In genomic region chr9:63737426-63737931, GRCm38 (mm10) we compare ENCODE assay signal across 9 mouse cellular contexts. TPM values are rescaled to one million over a fixed set of nuclear protein-coding genes. Genes with fewer than 3 reads are reported as not detected.
DNase-seq lines count a peak whose midpoint lies in the region; ATAC-seq and TF ChIP-seq lines count a peak whose summit lies in the region.
"Had no signal": no experiment of that assay in that cellular context is flagged by ENCODE, and none has a peak within 500 bp of the region (broad histone marks: within the 10 kb centered on the region; RNA-seq: fewer than 3 reads in every experiment).

No protein-coding gene starts in this region.

- H3K4me3 ChIP-seq in kidney, postnatal 0 days (replicated peaks; ENCODE audit: low read depth, low read length): no peak overlapping the region
- no peak overlapping the region for H3K4me3 ChIP-seq in kidney, embryonic 15.5 days (replicated peaks)
- H3K4me3 ChIP-seq in cerebellum, adult 2 months (replicated peaks; ENCODE audit: insufficient read depth, low read depth, low read length): no peak overlapping the region
- H3K4me3 ChIP-seq: lung, embryonic 15.5 days had no signal

- H3K9ac ChIP-seq in kidney, postnatal 0 days (ENCODE audit: low read depth, low read length): no peak overlapping the region
- no peak overlapping the region for H3K9ac ChIP-seq in kidney, embryonic 15.5 days
- H3K9ac ChIP-seq: lung, embryonic 15.5 days had no signal

- H3K27me3 ChIP-seq in kidney, postnatal 0 days (ENCODE audit: insufficient read depth, low read length): no peaks in the 10 kb centered on the region
- no peaks in the 10 kb centered on the region for H3K27me3 ChIP-seq in kidney, embryonic 15.5 days
- no peaks in the 10 kb centered on the region for H3K27me3 ChIP-seq in cerebellum, adult 2 months (ENCODE audit: control insufficient read depth, insufficient read depth, low read length)
- H3K27me3 ChIP-seq: lung, embryonic 15.5 days had no signal

- peaks cover 50% of the 10 kb centered on the region for H3K4me1 ChIP-seq in kidney, postnatal 0 days (replicated peaks; ENCODE audit: insufficient read depth, low read length)
- peaks cover 97% of the 10 kb centered on the region for H3K4me1 ChIP-seq in kidney, embryonic 15.5 days
- H3K4me1 ChIP-seq in cerebellum, adult 2 months (ENCODE audit: control insufficient read depth, insufficient read depth, low read length): no peaks in the 10 kb centered on the region

- TF ChIP-seq CTCF in kidney, postnatal 0 days (IDR thresholded peaks at IDR 0.05; ENCODE audit: low read depth): no peak
- TF ChIP-seq CTCF in cerebellum, adult 2 months (IDR thresholded peaks at IDR 0.05; ENCODE audit: borderline replicate concordance, insufficient read depth, low read depth, low read length): no peak

- no peaks in the 10 kb centered on the region for H3K9me3 ChIP-seq in kidney, postnatal 0 days (replicated peaks; ENCODE audit: low read length)
- no peaks in the 10 kb centered on the region for H3K9me3 ChIP-seq in kidney, embryonic 15.5 days (replicated peaks)
- H3K9me3 ChIP-seq: lung, embryonic 15.5 days had no signal

- no peak overlapping the region for H3K4me2 ChIP-seq in kidney, postnatal 0 days (ENCODE audit: low read length)
- no peak overlapping the region for H3K4me2 ChIP-seq in kidney, embryonic 15.5 days
- H3K4me2 ChIP-seq: lung, embryonic 15.5 days had no signal

- WGBS in kidney, postnatal 0 days: 67% methylated on average over 9 of the region's 9 CpGs
- WGBS in kidney, embryonic 15.5 days: 74% methylated on average over 9 of the region's 9 CpGs
- 72% methylated on average over 9 of the region's 9 CpGs for WGBS in cerebellum, adult 2 months

- ATAC-seq in kidney, postnatal 0 days (replicated peaks; ENCODE audit: low FRiP score, low read depth): no peak
- no peak for ATAC-seq in kidney, embryonic 15.5 days (replicated peaks; ENCODE audit: low FRiP score)
- ATAC-seq in activated CD4-positive, CD25-positive, alpha-beta regulatory T cell, adult 4 months: peak; percentile 58
- ATAC-seq in hematopoietic stem cell, adult 5-6 weeks (replicated peaks in 1 of 2; ENCODE audit: insufficient read depth in 1 of 2, low FRiP score in 2 of 2, low TSS enrichment in 1 of 2, low read depth in 1 of 2, poor library complexity in 2 of 2, severe bottlenecking in 2 of 2): peak; percentile 63 to 66

- peak overlapping the region; percentile 13; the same call in 1 of the 2 replicates for H3K27ac ChIP-seq in kidney, postnatal 0 days
- H3K27ac ChIP-seq in kidney, embryonic 15.5 days: no peak overlapping the region
- no peak overlapping the region for H3K27ac ChIP-seq in cerebellum, adult 2 months (ENCODE audit: insufficient read depth, low read length)
- H3K27ac ChIP-seq: lung, embryonic 15.5 days had no signal

- DNase-seq in kidney, postnatal 0 days (ENCODE audit: low spot score): no peak
- DNase-seq in skeletal muscle tissue, adult 2 months (ENCODE audit: low read depth, low spot score): peak; percentile 79
- DNase-seq in cerebellum, adult 2 months: no peak
- DNase-seq in urinary bladder, postnatal 25 days (ENCODE audit: low spot score): no peak
- no peak for DNase-seq in cerebellum, adult 18-20 months

- no peak for TF ChIP-seq POLR2A in cerebellum, adult 2 months (IDR thresholded peaks at IDR 0.05; ENCODE audit: borderline replicate concordance, insufficient read depth, low read length)

- H3K36me3 ChIP-seq in kidney, postnatal 0 days (ENCODE audit: insufficient read depth, low read length): 0 out of 2 replicates have a peak, but pooled peaks cover 8% of the 10 kb centered on the region
- peaks cover 16% of the 10 kb centered on the region; the same call in 1 of the 2 replicates for H3K36me3 ChIP-seq in kidney, embryonic 15.5 days
- H3K36me3 ChIP-seq: lung, embryonic 15.5 days had no signal

RNA-seq across cellular contexts. Expression of gene Smad3, which starts 20.3 kb away (rescaled TPM):
- 19.2 and 20.0 TPM in 2 replicates for polyA plus RNA-seq in kidney, postnatal 0 days (2015; fragmentation: Nextera tagmentation; extraction: Ambion mirVana)
- polyA plus RNA-seq in kidney, embryonic 15.5 days (2015; fragmentation: Nextera tagmentation; extraction: Ambion mirVana): 25.0 and 26.5 TPM in 2 replicates
- polyA plus RNA-seq in activated CD4-positive, CD25-positive, alpha-beta regulatory T cell, adult 4 months (2017; shearing (Covaris generic)): 10 to 100 TPM; 15.0 to 16.8 TPM
- total RNA-seq in hematopoietic stem cell, adult 5-6 weeks (2017): 43.1 and 45.5 TPM in 2 replicates
- 19.9 and 28.2 TPM in 2 replicates for polyA plus RNA-seq in cerebellum, adult 2 months (2012; rRNA removed)

Comparison
In these comparisons a context has a peak if more than half of its experiments do, and no peak if none do; other contexts are left out.
1. ATAC-seq: peak in activated CD4-positive, CD25-positive, alpha-beta regulatory T cell, adult 4 months (single experiment) and hematopoietic stem cell, adult 5-6 weeks (2 of 2); none in kidney, postnatal 0 days (single experiment) and kidney, embryonic 15.5 days (single experiment).